Mouse (Mus musculus) cerebellum, postnatal 25 days (tissue): Measurements from ENCODE around the gene Aqp6.

ENCODE experiments used
- DNase-seq, 2 experiments: peaks; one replicate each; pipeline ENCODE4 v3.0.0; 2021; ENCODE audit warnings: mixed read lengths in 2 of 2

Aqp6 gene

GRCm38 (mm10) chr15:99648326-99648725, 47.1 kb downstream of the Aqp6 start:
- no peak for DNase-seq

- no peak for DNase-seq
Measured at GRCm38 (mm10) chr15:99649067-99649761, 48.0 kb downstream of the Aqp6 start.

GRCm38 (mm10) chr15:99650304-99650703, 49.1 kb downstream of the Aqp6 start:
- no peak for DNase-seq

- peak; percentile 95 to 98 for DNase-seq
Measured at GRCm38 (mm10) chr15:99651163-99651872, 50.1 kb downstream of the Aqp6 start, which contains the start of gene Racgap1. Gene Racgap1, minus strand, starts transcription at chr15:99651656.

- no peak for DNase-seq
Measured at GRCm38 (mm10) chr15:99651984-99652872, 51.0 kb downstream of the Aqp6 start.

GRCm38 (mm10) chr15:99653291-99653690, 52.1 kb downstream of the Aqp6 start:
- no peak for DNase-seq

GRCm38 (mm10) chr15:99653876-99654275, 52.7 kb downstream of the Aqp6 start:
- no peak for DNase-seq
